Mouse (Mus musculus): ENCODE data around the gene Myl7. TPM values are rescaled to one million over a fixed set of nuclear protein-coding genes. Genes with fewer than 3 reads are reported as not detected.

The Myl7 gene
- polyA plus RNA-seq, 1 experiment from 2014 or later, result 673 TPM

Other genes with a start within 250 kb of the Myl7 start
- 180 TPM in 2 replicates for gene Mrps24, start 183.1 kb downstream of the Myl7 start, polyA plus RNA-seq (2015; fragmentation: Nextera tagmentation; extraction: Ambion mirVana)
- gene Urgcp, start 136.4 kb downstream of the Myl7 start, polyA plus RNA-seq (2015; fragmentation: Nextera tagmentation; extraction: Ambion mirVana), result 26.0 and 26.7 TPM in 2 replicates
- 110 and 111 TPM in 2 replicates for gene Dbnl, start 110.3 kb downstream of the Myl7 start, polyA plus RNA-seq (2015; fragmentation: Nextera tagmentation; extraction: Ambion mirVana)
- gene Pgam2, start 95.0 kb downstream of the Myl7 start, polyA plus RNA-seq (2015; fragmentation: Nextera tagmentation; extraction: Ambion mirVana), result 46.8 and 52.4 TPM in 2 replicates
- gene Polm, start 60.8 kb downstream of the Myl7 start, polyA plus RNA-seq (2015; fragmentation: Nextera tagmentation; extraction: Ambion mirVana), result 8.0 and 8.4 TPM in 2 replicates
- gene Aebp1, start 36.8 kb downstream of the Myl7 start, polyA plus RNA-seq (2015; fragmentation: Nextera tagmentation; extraction: Ambion mirVana), result 35.1 and 37.4 TPM in 2 replicates
- 127 and 139 TPM in 2 replicates for gene Pold2, start 20.5 kb downstream of the Myl7 start, polyA plus RNA-seq (2015; fragmentation: Nextera tagmentation; extraction: Ambion mirVana)
- gene Gck, start 51.3 kb upstream of the Myl7 start, polyA plus RNA-seq (2015; fragmentation: Nextera tagmentation; extraction: Ambion mirVana), result 1.3 and 1.6 TPM in 2 replicates
- 52.3 and 53.1 TPM in 2 replicates for gene Ykt6, start 56.9 kb upstream of the Myl7 start, polyA plus RNA-seq (2015; fragmentation: Nextera tagmentation; extraction: Ambion mirVana)
- 1.1 and 1.9 TPM in 2 replicates for gene Camk2b, start 167.6 kb upstream of the Myl7 start, polyA plus RNA-seq (2015; fragmentation: Nextera tagmentation; extraction: Ambion mirVana)